Mouse (Mus musculus) hematopoietic stem cell, adult 5-6 weeks (primary cell): ENCODE results near the gene Ush1c. TPM values are rescaled to one million over a fixed set of nuclear protein-coding genes. Genes with fewer than 3 reads are reported as not detected.

Experiments
- ATAC-seq, 2 experiments: fragments of 125-278 bp in 1 of 2; replicated peaks in 1 of 2; 2 replicates each; pipeline ENCODE4 v1.8.0; 2016 to 2017; ENCODE audit warnings: inconsistent platforms in 2 of 2, mild to moderate bottlenecking in 2 of 2, moderate number of reproducible peaks in 2 of 2, low read depth in 1 of 2, moderate TSS enrichment in 1 of 2; ENCODE audit not compliant: low FRiP score in 2 of 2, poor library complexity in 2 of 2, severe bottlenecking in 2 of 2, insufficient read depth in 1 of 2, low TSS enrichment in 1 of 2
- total RNA-seq: library from RNA; stranded (forward); fragments of 172-1452, 232-1000 nt; gene quantifications from 2 replicates; pipeline ENCODE4 v1.2.3, GENCODE M21; 2017

Gene Ush1c
- total RNA-seq, 1 experiment from 2014 or later: not detected

DNA sequence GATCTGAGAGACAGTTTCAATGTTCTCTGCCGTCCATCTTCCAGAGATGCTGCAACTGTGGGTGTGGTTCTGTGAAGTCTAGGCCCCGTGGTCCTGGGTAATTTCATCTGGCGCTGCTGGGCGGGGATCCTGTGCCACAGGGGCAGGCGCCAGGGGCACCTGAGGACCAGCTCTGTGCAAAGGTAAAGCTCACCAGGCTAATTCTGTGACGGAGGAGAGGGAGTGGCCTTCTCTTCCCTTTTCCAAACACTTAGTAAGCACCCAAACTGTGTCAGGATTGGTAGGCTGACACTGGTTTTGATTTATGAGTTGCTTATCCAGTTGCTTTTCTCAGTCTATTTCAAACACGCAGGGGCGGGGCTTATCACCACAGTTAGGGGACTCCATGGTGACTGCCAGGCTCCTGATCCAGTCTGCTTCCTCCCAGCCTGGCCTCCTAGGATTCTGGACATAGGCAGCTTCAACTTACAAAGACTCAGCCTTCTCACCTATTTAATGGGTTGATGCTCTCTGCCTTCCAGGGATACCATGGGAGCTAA lies 17.6 kb downstream of the Ush1c start:
- ATAC-seq: no peak

DNA sequence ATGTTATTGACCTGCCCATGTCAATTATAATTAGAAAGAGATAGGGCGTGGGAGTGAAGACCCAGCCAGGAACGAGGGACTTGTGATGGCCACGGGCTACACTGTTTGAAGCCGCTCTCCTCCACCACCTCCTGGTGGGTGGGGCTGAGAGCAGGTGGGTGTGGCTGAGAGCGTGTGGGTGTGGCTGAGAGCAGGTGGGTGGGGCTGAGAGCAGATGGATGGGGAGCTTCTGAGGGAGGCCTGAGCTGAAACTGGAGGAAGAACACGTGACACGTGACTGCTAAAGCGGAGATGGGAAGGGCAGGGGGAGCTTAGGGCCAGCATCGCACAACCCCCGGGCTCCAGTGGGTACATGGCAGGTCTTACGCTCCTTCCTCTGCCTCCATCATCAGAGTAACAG lies 19.9 kb downstream of the Ush1c start:
- peak; percentile 42 to 69; a peak in 2 of 4 replicates for ATAC-seq

- no peak for ATAC-seq
These were observed 21.8 kb downstream of the Ush1c start for GRCm38 (mm10) chr7:46216481-46216880.

GRCm38 (mm10) chr7:46210276-46210675 lies 28.0 kb downstream of the Ush1c start:
- no peak for ATAC-seq

GRCm38 (mm10) chr7:46208131-46208530 lies 30.2 kb downstream of the Ush1c start:
- ATAC-seq: no peak

GRCm38 (mm10) chr7:46204775-46205174 lies 33.5 kb downstream of the Ush1c start:
- ATAC-seq: no peak

DNA sequence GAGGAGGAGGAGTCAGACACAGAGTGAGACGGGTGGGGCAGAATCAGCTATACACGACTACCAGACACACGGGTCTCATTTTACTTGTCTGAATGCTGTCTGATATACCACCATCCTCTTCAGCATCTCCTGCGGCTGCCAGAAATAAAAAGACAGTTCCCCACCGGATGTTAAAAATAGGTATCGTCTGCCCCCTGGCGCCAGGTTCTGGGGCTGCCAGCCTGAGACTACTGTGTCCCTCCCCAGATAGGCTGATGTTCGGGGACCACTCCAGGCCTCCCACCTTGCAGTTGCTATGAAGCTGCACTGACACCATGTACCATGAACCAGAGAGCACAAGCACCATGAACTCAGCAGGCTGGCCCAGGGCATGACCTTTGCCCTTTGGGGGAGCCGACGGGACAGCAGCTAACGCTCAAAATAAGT lies 34.2 kb downstream of the Ush1c start:
- peak; percentile 32 to 34; a peak in 1 of 4 replicates for ATAC-seq

DNA sequence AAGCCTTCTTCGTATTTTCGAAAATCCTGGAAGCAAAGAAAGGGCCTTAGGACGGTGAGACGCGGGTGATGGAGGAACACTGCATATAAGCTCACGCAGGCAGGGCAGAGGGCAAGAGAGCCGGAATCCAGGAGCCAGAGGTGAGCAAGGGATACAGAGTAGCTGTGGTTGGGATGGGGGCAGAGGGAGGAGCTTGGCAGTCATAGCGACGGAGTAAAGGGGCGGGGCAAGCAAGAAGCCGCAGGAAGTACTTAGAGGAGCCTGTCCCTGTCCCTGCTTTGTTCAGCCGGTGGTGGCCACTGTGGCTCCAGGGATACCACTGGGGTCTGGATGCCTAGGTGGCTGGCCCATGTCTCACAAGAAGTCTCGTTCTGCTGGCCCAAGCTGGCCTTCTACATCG lies 36.7 kb downstream of the Ush1c start:
- ATAC-seq: no peak

DNA sequence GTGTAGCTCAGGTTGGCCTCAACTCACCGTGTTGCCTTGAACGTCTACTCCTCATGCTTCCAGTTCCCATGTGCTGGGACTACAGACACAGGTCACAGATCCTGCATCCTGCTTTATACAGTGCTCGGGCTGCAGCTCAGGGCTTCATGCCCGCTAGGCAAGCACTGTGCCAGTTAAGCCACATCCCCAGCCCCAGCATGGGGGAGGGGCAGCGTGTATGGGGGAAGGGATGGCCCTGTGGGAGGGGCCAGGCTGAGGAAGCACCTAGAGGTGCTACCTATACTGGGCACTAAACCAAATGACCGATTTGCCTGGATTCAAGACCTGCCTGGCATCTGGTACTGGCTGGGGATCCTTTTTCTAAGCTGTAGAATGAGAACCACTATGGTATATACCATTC lies 38.3 kb downstream of the Ush1c start:
- ATAC-seq: no peak

GRCm38 (mm10) chr7:46195356-46195755 lies 42.9 kb downstream of the Ush1c start:
- no peak for ATAC-seq

DNA sequence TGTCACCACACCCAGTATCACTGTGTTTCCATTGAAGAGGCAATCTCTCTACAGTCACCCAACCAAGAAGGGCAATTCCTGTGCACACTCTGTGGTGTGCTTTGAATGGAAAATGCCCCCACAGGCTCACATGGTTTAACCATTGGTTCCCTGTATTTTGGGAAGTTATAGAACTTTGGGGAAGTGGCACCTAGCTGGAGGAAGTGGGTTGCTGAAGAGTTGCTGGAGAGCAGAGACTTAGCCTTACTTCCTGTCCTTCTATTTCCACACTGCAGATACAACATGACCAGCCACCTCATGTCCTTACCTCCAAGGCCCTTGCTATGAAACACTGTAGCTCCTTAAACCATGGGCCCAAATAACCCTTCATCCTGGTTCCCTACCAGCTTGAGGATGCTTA lies 54.1 kb downstream of the Ush1c start:
- peak; percentile 32 to 45; a peak in 1 of 4 replicates for ATAC-seq

GRCm38 (mm10) chr7:46181590-46181989 lies 56.7 kb downstream of the Ush1c start:
- peak; percentile 65; a peak in 2 of 4 replicates for ATAC-seq

- ATAC-seq: no peak
These were observed 58.6 kb downstream of the Ush1c start, which contains the start of gene Abcc8 for GRCm38 (mm10) chr7:46179431-46180275. TSS of gene Abcc8 (minus strand) at chr7:46180033.

DNA sequence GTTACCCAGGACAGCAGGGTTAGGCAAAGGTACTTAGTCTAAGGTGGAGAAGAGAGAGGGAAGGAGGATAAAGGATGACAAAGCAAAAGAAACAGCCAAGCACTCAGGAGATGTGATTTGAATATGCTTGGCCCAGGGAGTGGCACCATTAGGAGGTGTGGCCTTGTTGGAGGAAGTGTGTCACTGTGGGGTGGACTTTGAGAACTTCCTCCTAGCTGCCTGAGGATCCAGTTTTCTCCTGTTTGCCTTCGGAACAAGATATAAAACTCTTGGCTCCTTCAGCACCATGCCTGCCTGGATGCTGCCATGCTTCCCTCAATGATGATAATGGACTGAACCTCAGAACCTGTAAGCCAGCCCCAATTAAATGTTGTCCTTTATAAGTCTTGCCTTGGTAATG lies 69.3 kb downstream of the Ush1c start:
- peak in 1 of 2 experiments; percentile 32; a peak in 1 of 4 replicates for ATAC-seq

GRCm38 (mm10) chr7:46168402-46168801 lies 69.9 kb downstream of the Ush1c start:
- peak; percentile 32 to 49; a peak in 2 of 4 replicates for ATAC-seq

DNA sequence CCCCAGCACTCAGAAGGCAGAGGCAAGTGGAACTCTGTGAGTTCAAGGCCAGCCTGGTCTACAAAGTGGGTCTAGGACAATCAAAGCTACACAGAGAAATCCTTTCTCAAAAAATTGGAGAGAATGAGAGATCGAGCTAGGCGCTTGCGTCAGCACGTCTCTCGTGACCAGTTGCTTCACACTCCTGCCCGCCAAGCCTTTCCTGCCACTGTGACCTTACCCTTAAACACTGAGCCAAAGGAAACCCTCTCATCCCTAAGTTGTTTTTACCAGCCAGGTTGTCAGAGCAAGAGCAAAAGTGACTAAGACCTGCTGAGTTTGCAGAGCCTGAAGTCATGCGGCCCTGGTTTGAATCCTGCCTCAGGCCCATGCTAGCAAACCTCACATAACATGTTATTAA lies 70.4 kb downstream of the Ush1c start:
- ATAC-seq: no peak

DNA sequence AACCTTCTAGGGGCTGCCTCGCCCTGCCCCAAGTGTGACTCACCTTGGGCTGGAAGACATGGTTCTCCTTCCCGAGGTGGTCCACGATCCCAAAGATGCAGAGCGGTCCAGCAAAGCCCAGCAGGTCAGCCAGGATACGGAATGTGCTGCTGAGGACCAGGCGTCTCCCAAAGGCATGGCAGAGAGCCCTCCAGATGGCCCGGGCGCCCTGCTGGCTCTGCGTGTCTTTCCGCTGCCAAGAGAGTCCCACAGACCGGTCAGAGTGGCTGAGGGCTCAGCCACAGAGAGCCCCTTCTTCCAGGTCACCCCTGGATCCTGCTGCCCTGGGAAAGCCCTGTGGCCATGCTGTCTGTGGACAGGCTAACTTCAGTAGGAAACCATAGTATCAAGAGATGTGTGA lies 72.4 kb downstream of the Ush1c start:
- ATAC-seq: no peak

GRCm38 (mm10) chr7:46162731-46163130 lies 75.6 kb downstream of the Ush1c start:
- no peak for ATAC-seq
